Mouse (Mus musculus) testis, adult 2 months (tissue): ENCODE data around the gene Kdm7a. TPM values are rescaled to one million over a fixed set of nuclear protein-coding genes. Genes with fewer than 3 reads are reported as not detected.

Experiments used
- H3K27ac ChIP-seq: fragments of 200-500 bp; 2 replicates; pipeline ENCODE4 v1.5.1; 2012; ENCODE audit warnings: low read depth, low read length; ENCODE audit not compliant: control insufficient read depth, insufficient read depth
- H3K27me3 ChIP-seq: fragments of 200-500 bp; 2 replicates; pipeline ENCODE4 v1.6.1; 2012; ENCODE audit warnings: mild to moderate bottlenecking, low read length, moderate library complexity; ENCODE audit not compliant: control insufficient read depth, insufficient read depth
- H3K36me3 ChIP-seq: fragments of 200-500 bp; 2 replicates; pipeline ENCODE4 v1.6.1; 2012; ENCODE audit warnings: mild to moderate bottlenecking, low read length; ENCODE audit not compliant: control insufficient read depth, insufficient read depth
- H3K4me1 ChIP-seq: fragments of 200-500 bp; 2 replicates; pipeline ENCODE4 v1.6.1; 2012; ENCODE audit warnings: low read length; ENCODE audit not compliant: control insufficient read depth, insufficient read depth
- H3K4me3 ChIP-seq: fragments of 200-500 bp; 2 replicates; pipeline ENCODE4 v1.5.1; 2012; ENCODE audit warnings: low read depth, mild to moderate bottlenecking, low read length, moderate library complexity, mixed read lengths; ENCODE audit not compliant: control insufficient read depth
- CTCF ChIP-seq: fragments of 200-500 bp; IDR thresholded peaks from 2 replicates; pipeline ENCODE4 v1.5.1; 2012; ENCODE audit warnings: low read depth, mild to moderate bottlenecking, inconsistent platforms, low read length, moderate library complexity; ENCODE audit not compliant: control insufficient read depth, insufficient read depth, insufficient replicate concordance
- POLR2A ChIP-seq: fragments of 200-500 bp; IDR thresholded peaks from 2 replicates; pipeline ENCODE4 v1.6.1; 2012; ENCODE audit warnings: low read depth, mild to moderate bottlenecking, inconsistent platforms, low read length, moderate library complexity; ENCODE audit not compliant: control insufficient read depth
- polyA plus RNA-seq: library from polyadenylated mRNA; depleted of rRNA; stranded (reverse); fragments of >200 nt; gene quantifications from 2 replicates; pipeline ENCODE4 v1.2.3, GENCODE M21; 2012

The Kdm7a gene
- polyA plus RNA-seq, 1 experiment: 5.1 TPM

- H3K36me3 ChIP-seq: no peaks in the 10 kb centered on the region
- peak overlapping the region; percentile 73 for H3K27ac ChIP-seq
- H3K27me3 ChIP-seq: no peaks in the 10 kb centered on the region
Measured at GRCm38 (mm10) chr6:39205064-39205649, 1.4 kb downstream of the Kdm7a start.

DNA sequence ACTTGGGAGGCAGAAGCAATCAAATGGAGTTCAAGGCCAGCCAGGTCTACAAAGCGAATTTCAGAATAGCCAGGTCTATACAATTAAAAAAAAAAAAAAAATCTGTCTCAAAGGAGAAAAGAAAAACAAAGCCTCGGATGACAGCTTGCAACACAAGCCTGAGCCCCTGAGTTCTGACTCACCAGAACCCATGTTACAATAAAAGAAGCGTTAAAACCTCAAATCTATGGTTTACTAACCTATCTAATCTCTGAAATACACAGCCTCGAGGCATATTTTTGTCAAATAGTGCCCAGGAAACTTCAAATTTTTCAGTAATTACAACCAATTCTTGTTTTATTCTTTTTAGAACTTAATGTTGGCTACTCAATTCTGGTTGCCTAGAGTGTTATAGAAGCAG, 2.1 kb downstream of the Kdm7a start:
- no peaks in the 10 kb centered on the region for H3K27me3 ChIP-seq
- H3K4me1 ChIP-seq: peaks cover 4% of the 10 kb centered on the region
- H3K27ac ChIP-seq: no peak overlapping the region
- H3K36me3 ChIP-seq: no peaks in the 10 kb centered on the region
- TF ChIP-seq CTCF (no peak), POLR2A (no peak)
- H3K4me3 ChIP-seq: no peak overlapping the region

More at GRCm38 (mm10) chr6:39205064-39205649, 1.4 kb downstream of the Kdm7a start:
- Histone ChIP-seq H3K4me3 (peak overlapping the region; percentile 88), H3K4me1 (peaks cover 4% of the 10 kb centered on the region)
- TF ChIP-seq POLR2A (no peak), CTCF (no peak)

GRCm38 (mm10) chr6:39203236-39203635, 3.4 kb downstream of the Kdm7a start:
- TF ChIP-seq CTCF (no peak), POLR2A (no peak)
- Histone ChIP-seq H3K36me3 (no peaks in the 10 kb centered on the region), H3K27me3 (no peaks in the 10 kb centered on the region), H3K4me3 (no peak overlapping the region), H3K27ac (no peak overlapping the region), H3K4me1 (peaks cover 3% of the 10 kb centered on the region)

GRCm38 (mm10) chr6:39193006-39193405, 13.6 kb downstream of the Kdm7a start:
- H3K27ac ChIP-seq: no peak overlapping the region
- H3K4me3 ChIP-seq: no peak overlapping the region
- TF ChIP-seq CTCF: no peak
- no peaks in the 10 kb centered on the region for H3K4me1 ChIP-seq
- H3K36me3 ChIP-seq: no peaks in the 10 kb centered on the region
- no peaks in the 10 kb centered on the region for H3K27me3 ChIP-seq

DNA sequence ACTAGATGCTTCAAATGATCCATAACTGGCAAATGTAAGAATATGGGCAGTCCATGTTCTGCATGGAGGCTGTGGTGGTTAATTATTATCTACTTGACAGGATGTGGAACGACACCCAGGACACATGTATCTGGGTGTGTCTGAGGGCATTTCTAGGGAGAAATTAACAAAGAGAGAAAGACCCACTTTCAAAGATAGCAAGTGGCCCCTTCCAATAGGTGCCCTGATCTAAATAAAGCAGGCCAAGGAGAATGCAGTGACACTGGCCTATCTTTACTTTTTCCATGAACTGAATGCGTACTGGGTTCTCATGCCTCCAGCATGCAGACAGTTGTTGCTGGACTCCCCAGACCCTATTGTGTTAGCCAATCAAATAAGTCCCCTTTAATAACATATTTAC, 15.1 kb downstream of the Kdm7a start:
- no peak for TF ChIP-seq POLR2A
- TF ChIP-seq CTCF: no peak
- H3K4me1 ChIP-seq: no peaks in the 10 kb centered on the region

DNA sequence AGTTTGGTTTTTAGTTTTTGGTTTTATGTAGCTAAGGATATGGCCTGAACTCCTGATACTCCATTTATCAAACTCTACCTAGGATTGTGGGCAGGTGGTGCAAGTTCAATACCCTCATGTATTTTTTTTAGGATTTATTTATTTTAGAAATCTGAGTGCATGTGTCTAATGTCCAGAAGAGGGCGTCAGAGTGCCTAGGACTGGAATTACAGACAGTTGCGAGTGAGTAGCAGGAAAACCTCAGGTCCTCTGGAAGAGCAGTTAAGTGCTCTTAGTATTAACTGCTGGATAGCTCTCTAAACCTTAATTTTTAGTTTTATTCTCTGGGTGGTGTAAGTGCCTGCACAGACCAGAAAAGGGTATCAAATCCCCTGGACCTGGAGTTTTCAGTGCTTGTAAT, 19.4 kb downstream of the Kdm7a start:
- H3K4me1 ChIP-seq: no peaks in the 10 kb centered on the region
- no peak overlapping the region for H3K27ac ChIP-seq
- H3K36me3 ChIP-seq: no peaks in the 10 kb centered on the region
- no peak overlapping the region for H3K4me3 ChIP-seq
- H3K27me3 ChIP-seq: no peaks in the 10 kb centered on the region
- no peak for TF ChIP-seq CTCF
- TF ChIP-seq POLR2A: no peak

More for the DNA sequence above, 15.1 kb downstream of the Kdm7a start:
- Histone ChIP-seq H3K36me3 (no peaks in the 10 kb centered on the region), H3K27me3 (no peaks in the 10 kb centered on the region), H3K27ac (no peak overlapping the region), H3K4me3 (no peak overlapping the region)

DNA sequence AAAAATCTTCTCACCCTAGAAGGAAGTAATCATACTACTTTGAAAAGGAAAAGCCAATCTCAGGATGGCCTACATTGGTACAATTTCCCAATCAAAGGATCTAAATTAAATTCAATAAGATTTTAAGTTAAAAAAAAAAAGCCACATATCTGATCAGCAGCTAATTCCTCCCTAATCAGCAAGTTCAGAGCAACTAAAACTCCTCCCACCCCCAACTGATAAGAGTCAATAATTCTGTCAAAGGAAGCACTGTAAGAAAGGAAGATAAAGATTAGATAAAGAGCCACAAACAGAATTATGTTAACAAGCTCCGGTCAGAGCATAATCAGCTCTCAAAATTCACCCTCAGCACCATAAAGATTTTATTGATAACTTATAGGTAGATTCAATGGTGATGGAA, 37.5 kb downstream of the Kdm7a start:
- no peaks in the 10 kb centered on the region for H3K36me3 ChIP-seq
- TF ChIP-seq POLR2A (no peak), CTCF (no peak)
- no peak overlapping the region for H3K27ac ChIP-seq

DNA sequence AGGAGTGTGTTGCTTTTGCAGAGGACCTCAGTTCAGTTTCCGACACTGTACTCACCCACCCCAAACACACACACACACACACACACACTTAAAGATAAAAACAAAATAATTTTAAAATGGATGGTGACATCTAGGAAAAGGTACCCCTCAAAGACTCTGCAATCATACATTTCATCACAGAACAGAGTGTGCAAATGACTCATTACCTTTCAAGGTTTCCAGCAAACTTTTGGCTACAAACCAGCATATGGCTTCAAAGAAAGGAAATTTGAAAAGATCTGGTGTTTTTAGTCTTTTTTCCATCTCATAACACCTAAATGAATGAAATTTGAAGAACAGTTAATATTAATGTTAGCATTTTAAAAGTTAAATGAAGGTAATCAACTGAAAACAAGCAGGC, 41.7 kb downstream of the Kdm7a start:
- no peak overlapping the region for H3K4me3 ChIP-seq
- H3K27ac ChIP-seq: no peak overlapping the region
- TF ChIP-seq POLR2A: no peak
- no peak for TF ChIP-seq CTCF
- no peaks in the 10 kb centered on the region for H3K36me3 ChIP-seq
- no peaks in the 10 kb centered on the region for H3K4me1 ChIP-seq
- H3K27me3 ChIP-seq: no peaks in the 10 kb centered on the region

More for the DNA sequence above, 37.5 kb downstream of the Kdm7a start:
- Histone ChIP-seq H3K4me1 (no peaks in the 10 kb centered on the region), H3K27me3 (no peaks in the 10 kb centered on the region), H3K4me3 (no peak overlapping the region)
